Mouse (Mus musculus) G1E (cell line): Measurements from ENCODE around the gene Wbp1.

ENCODE experiments used
- CTCF ChIP-seq: IDR thresholded peaks from 2 replicates; pipeline ENCODE4 v1.5.1; 2012; ENCODE audit warnings: low read depth, low read length, inconsistent platforms, mixed read lengths
- GATA1 ChIP-seq: IDR thresholded peaks from 2 replicates; pipeline ENCODE4 v1.6.1; 2012; ENCODE audit warnings: borderline replicate concordance, low read length, inconsistent platforms, mixed read lengths
- GATA2 ChIP-seq: IDR thresholded peaks from 2 replicates; pipeline ENCODE4 v1.6.1; 2012; ENCODE audit warnings: low read depth, low read length, inconsistent platforms, borderline replicate concordance
- POLR2AphosphoS5 ChIP-seq: IDR thresholded peaks from 2 replicates; pipeline ENCODE4 v1.6.1; 2012; ENCODE audit warnings: low read depth, low read length, inconsistent platforms; ENCODE audit not compliant: insufficient replicate concordance

DNA sequence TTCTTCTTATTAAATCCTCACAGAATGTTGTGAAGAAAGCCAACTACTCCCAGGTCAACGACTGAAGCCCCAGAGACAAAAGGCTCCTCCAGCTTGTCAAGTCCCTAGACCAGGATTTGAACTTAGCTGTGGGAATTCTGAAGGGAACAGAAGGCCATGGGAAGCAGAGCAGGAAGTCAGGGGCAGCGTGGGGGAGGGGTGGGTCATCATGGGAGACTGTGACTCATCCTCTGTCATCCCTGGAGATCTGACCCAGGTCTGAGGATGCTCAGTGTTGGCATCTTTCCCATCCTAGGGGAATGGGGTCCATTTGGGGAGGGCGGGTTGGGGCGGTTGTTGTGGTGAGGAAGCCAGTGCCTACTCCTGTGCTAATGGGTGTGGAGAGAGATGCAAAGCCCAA is 20.3 kb upstream of the Wbp1 start:
- TF ChIP-seq CTCF (no peak), GATA2 (no peak), POLR2AphosphoS5 (no peak), GATA1 (no peak)
